Mouse (Mus musculus) liver, embryonic 15.5 days (tissue): Measurements from ENCODE around the gene Polr2e. TPM values are rescaled to one million over a fixed set of nuclear protein-coding genes. Genes with fewer than 3 reads are reported as not detected.
"Not testable (repeated sequence)": the region's sequence is repeated elsewhere in the genome, so short reads cannot be mapped to it uniquely, and the experiment has no call there.

ENCODE experiments used
- ATAC-seq: fragments of 200-750 bp; cut with Nextera tagmentation; 2 replicates; pipeline ENCODE4 v1.8.0; 2017; ENCODE audit warnings: moderate number of reproducible peaks, mild to moderate bottlenecking, moderate library complexity; ENCODE audit not compliant: insufficient read depth
- H3K27ac ChIP-seq: fragments of 300-500 bp; sonication (generic); replicated peaks from 2 replicates; pipeline ENCODE4 v1.5.1; 2015; ENCODE audit warnings: mild to moderate bottlenecking, inconsistent platforms
- H3K27me3 ChIP-seq: fragments of 300-500 bp; sonication (generic); 2 replicates; pipeline ENCODE4 v1.6.1; 2015; ENCODE audit warnings: mild to moderate bottlenecking, inconsistent platforms
- H3K36me3 ChIP-seq: fragments of 300-500 bp; sonication (generic); replicated peaks from 2 replicates; pipeline ENCODE4 v1.6.1; 2015; ENCODE audit warnings: moderate library complexity, mild to moderate bottlenecking, inconsistent platforms
- H3K4me1 ChIP-seq: fragments of 300-500 bp; sonication (generic); replicated peaks from 2 replicates; pipeline ENCODE4 v1.6.1; 2015; ENCODE audit warnings: inconsistent platforms
- H3K4me2 ChIP-seq: fragments of 300-500 bp; sonication (generic); 2 replicates; pipeline ENCODE4 v1.6.1; 2015; ENCODE audit warnings: moderate library complexity, mild to moderate bottlenecking, inconsistent platforms
- H3K4me3 ChIP-seq: fragments of 300-500 bp; sonication (generic); replicated peaks from 2 replicates; pipeline ENCODE4 v1.5.1; 2015; ENCODE audit warnings: mild to moderate bottlenecking, inconsistent platforms
- H3K9ac ChIP-seq: fragments of 300-500 bp; sonication (generic); 2 replicates; pipeline ENCODE4 v1.6.1; 2015; ENCODE audit warnings: moderate library complexity, mild to moderate bottlenecking, inconsistent platforms
- H3K9me3 ChIP-seq: fragments of 300-500 bp; sonication (generic); replicated peaks from 2 replicates; pipeline ENCODE4 v1.6.1; 2016; ENCODE audit warnings: inconsistent platforms
- WGBS: fragments of 180-500 bp; shearing (Covaris S2); methylation state at CpG from one replicate; pipeline ENCODE4 v1.1.7; 2015; ENCODE audit warnings: mixed read lengths; ENCODE audit not compliant: insufficient replicate concordance; 5-methylcytosine and 5-hydroxymethylcytosine counted together
- polyA plus RNA-seq: library from polyadenylated mRNA; unstranded; fragments of >200 nt; fragmentation: Nextera tagmentation; extraction: Ambion mirVana; gene quantifications from 2 replicates; pipeline ENCODE4 v1.2.1, GENCODE M21; 2015

Polr2e gene
- polyA plus RNA-seq, 1 experiment from 2014 or later = 81.3 TPM

DNA sequence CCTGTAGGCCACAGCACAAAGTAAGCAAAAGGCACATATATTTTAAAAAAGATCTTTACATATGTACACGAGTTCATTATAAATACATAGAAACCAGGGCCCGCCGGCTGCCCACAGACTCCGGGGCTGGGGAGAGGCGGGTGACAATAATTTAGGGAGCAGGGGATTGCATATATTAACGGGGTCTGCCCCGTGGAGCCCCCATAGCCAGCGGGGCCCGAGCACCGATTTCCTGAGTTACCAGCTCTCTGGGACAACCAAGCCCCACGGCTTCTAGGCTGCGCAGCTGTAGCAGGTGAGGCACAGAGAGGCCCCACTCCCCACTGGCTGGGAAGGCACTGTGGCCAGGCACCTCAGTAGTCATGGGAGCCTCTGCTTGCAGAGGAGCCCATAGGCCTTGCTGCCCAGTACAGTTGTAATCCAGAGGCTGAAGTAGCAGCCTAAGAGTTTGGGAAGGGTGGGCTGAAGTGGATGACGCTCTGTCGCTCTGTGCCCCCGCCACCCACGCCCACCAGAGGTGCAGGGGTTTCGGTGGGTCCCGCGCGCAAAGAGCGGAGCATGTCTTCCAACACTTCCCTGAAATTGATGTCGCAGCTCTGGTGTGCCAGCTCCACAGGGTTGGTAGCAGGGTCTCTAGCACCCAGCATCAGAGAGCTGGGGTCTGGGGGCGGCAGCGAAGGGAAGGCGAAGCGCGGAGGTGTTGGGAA is 17.5 kb upstream of the Polr2e start:
- H3K9ac ChIP-seq = no peak overlapping the region
- no peak overlapping the region for H3K27ac ChIP-seq
- peaks cover 74% of the 10 kb centered on the region for H3K36me3 ChIP-seq
- peaks cover 39% of the 10 kb centered on the region for H3K4me1 ChIP-seq
- H3K27me3 ChIP-seq = no peaks in the 10 kb centered on the region
- no peaks in the 10 kb centered on the region for H3K9me3 ChIP-seq
- no peak for ATAC-seq
- WGBS = 89% methylated on average over 27 of the region's 27 CpGs
- no peak overlapping the region for H3K4me3 ChIP-seq
- H3K4me2 ChIP-seq = no peak overlapping the region

GRCm38 (mm10) chr10:80056506-80056905 is 16.9 kb upstream of the Polr2e start:
- no peaks in the 10 kb centered on the region for H3K27me3 ChIP-seq
- H3K4me1 ChIP-seq = peaks cover 45% of the 10 kb centered on the region
- no peaks in the 10 kb centered on the region for H3K9me3 ChIP-seq
- H3K9ac ChIP-seq = no peak overlapping the region
- ATAC-seq = no peak
- H3K36me3 ChIP-seq = peaks cover 68% of the 10 kb centered on the region
- peak overlapping the region; percentile 21 for H3K4me2 ChIP-seq
- H3K27ac ChIP-seq = no peak overlapping the region
- WGBS = 78% methylated on average over 4 of the region's 4 CpGs
- no peak overlapping the region for H3K4me3 ChIP-seq

GRCm38 (mm10) chr10:80055891-80056290 is 16.3 kb upstream of the Polr2e start:
- peak overlapping the region; percentile 97 for H3K4me3 ChIP-seq
- H3K9ac ChIP-seq = peak overlapping the region; percentile 100
- no peaks in the 10 kb centered on the region for H3K27me3 ChIP-seq
- WGBS = 38% methylated on average over 10 of the region's 10 CpGs
- no peak for ATAC-seq
- H3K36me3 ChIP-seq = peaks cover 62% of the 10 kb centered on the region
- no peaks in the 10 kb centered on the region for H3K9me3 ChIP-seq
- H3K27ac ChIP-seq = peak overlapping the region; percentile 53
- H3K4me1 ChIP-seq = peaks cover 51% of the 10 kb centered on the region
- peak overlapping the region; percentile 83 for H3K4me2 ChIP-seq

DNA sequence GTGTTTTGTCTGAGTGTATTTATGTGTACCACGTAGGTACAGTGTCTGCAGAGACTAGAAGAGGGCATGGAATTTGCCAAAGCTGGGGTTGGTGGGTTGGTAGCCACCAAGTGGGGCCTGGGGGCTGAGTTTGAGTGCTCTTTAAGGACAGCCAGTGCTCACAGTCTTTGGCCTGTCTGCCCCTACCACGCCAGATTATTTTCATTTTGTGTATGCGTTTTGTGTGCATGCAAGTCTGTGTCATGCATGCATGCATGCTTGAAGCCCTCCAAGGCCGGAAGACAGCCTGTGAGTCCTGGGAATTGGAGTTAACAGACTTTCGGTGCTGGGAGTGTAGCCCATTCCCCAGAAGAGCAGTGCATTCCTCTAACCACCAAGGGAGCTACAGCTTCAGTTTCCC is 15.8 kb upstream of the Polr2e start:
- H3K9ac ChIP-seq = peak overlapping the region; percentile 100
- WGBS = 75% methylated on average over 5 of the region's 5 CpGs
- H3K27me3 ChIP-seq = no peaks in the 10 kb centered on the region
- H3K27ac ChIP-seq = peak overlapping the region; percentile 53
- H3K4me3 ChIP-seq = peak overlapping the region; percentile 97
- peaks cover 56% of the 10 kb centered on the region for H3K4me1 ChIP-seq
- peaks cover 56% of the 10 kb centered on the region for H3K36me3 ChIP-seq
- peak overlapping the region; percentile 83 for H3K4me2 ChIP-seq
- no peak for ATAC-seq
- no peaks in the 10 kb centered on the region for H3K9me3 ChIP-seq

- peak overlapping the region; percentile 83 for H3K4me2 ChIP-seq
- peaks cover 52% of the 10 kb centered on the region for H3K36me3 ChIP-seq
- H3K4me1 ChIP-seq = peaks cover 61% of the 10 kb centered on the region
- WGBS = 13% methylated on average over 3 of the region's 3 CpGs
- peak overlapping the region; percentile 100 for H3K9ac ChIP-seq
- peak overlapping the region; percentile 97 for H3K4me3 ChIP-seq
- H3K27ac ChIP-seq = peak overlapping the region; percentile 99; the same call in 1 of the 2 replicates
- not testable (repeated sequence) for H3K9me3 ChIP-seq, H3K27me3 ChIP-seq, ATAC-seq
Observed at GRCm38 (mm10) chr10:80054911-80055310, 15.3 kb upstream of the Polr2e start.

GRCm38 (mm10) chr10:80053831-80054815 is 14.5 kb upstream of the Polr2e start:
- Histone ChIP-seq H3K9me3 (no peaks in the 10 kb centered on the region), H3K27ac (peak overlapping the region; percentile 99), H3K4me1 (peaks cover 67% of the 10 kb centered on the region), H3K36me3 (peaks cover 44% of the 10 kb centered on the region), H3K4me2 (peak overlapping the region; percentile 83), H3K27me3 (no peaks in the 10 kb centered on the region), H3K9ac (peak overlapping the region; percentile 100), H3K4me3 (peak overlapping the region; percentile 97)
- WGBS = under 1% methylated on average over 73 of the region's 77 CpGs
- peak; percentile 53 for ATAC-seq

DNA sequence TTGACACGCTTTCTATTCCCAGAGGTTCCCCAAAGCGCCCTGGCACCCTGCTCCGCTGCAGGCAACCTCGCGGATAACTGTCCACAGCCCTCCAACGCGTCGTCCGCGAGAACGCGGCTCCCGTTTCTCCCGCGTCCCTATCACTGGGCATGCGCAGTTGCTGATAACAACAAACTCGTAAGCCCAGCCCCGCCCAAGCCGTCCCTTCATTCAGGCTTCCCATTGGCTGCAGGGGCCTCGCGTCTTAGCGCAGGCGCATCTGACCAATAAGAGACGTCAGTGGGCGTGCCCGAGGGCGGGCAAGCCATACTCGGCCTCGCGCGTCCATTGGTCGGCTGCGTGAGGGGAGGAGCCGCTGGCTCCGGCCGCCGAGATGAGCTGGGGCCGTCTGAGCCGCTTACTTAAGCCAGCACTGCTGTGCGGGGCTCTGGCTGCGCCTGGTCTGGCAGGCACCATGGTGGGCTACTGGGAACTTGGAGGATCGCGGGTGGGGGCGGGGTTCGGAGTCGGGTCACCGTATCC is 13.7 kb upstream of the Polr2e start:
- peak overlapping the region; percentile 100 for H3K9ac ChIP-seq
- peaks cover 36% of the 10 kb centered on the region for H3K36me3 ChIP-seq
- peak; percentile 92 for ATAC-seq
- peak overlapping the region; percentile 97 for H3K4me3 ChIP-seq
- H3K9me3 ChIP-seq = no peaks in the 10 kb centered on the region
- H3K4me2 ChIP-seq = peak overlapping the region; percentile 83
- under 1% methylated on average over 47 of the region's 47 CpGs for WGBS
- no peaks in the 10 kb centered on the region for H3K27me3 ChIP-seq
- H3K4me1 ChIP-seq = peaks cover 75% of the 10 kb centered on the region
- peak overlapping the region; percentile 99 for H3K27ac ChIP-seq

- H3K9ac ChIP-seq = peak overlapping the region; percentile 30; the same call in 1 of the 2 replicates
- no peak for ATAC-seq
- peak overlapping the region; percentile 90 for H3K27ac ChIP-seq
- H3K36me3 ChIP-seq = peaks cover 26% of the 10 kb centered on the region
- H3K9me3 ChIP-seq = no peaks in the 10 kb centered on the region
- no peak overlapping the region for H3K4me3 ChIP-seq
- H3K4me1 ChIP-seq = peaks cover 84% of the 10 kb centered on the region
- H3K4me2 ChIP-seq = peak overlapping the region; percentile 77
- H3K27me3 ChIP-seq = no peaks in the 10 kb centered on the region
- whole genome bisulfite sequencing = 78% methylated on average over 5 of the region's 5 CpGs
Observed at GRCm38 (mm10) chr10:80052374-80052764, 12.8 kb upstream of the Polr2e start.

DNA sequence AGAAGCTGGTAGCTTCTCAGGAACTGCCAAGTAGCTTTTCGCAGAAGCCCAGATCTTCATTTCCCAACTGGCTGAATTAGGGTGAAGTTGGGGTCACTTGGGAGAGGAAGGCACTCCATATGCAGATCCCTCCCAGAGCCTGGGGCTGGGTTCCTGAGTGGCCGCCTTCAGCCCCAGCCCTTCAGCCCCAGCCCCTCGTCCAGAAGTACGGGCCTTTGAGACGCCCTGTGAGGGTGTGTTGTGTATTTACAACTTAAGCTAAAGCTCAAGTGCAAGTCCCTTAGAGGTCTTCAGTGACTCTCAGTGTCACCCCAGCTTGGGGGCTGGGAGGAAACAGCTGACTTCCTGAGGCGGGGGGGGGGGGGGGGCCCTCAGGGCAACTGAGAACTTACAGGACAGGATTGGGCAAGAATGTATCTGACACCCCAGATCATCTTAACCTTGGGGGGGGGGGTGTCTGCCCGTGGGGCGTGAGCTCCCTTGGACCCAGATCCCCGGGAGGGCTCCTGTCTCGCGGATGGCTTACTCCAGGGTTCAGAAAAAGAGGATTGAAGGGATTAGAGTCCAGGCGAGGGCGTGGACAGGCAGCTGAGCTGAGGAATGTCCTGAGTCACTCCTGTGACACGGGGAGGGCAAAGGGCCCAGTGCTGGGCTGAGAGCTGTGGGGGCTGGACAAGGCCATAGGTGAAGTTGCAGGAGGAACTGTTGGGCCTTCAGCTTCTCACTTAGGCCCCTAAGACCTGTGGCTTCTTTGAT is 12.2 kb upstream of the Polr2e start:
- WGBS = 24% methylated on average over 14 of the region's 14 CpGs
- H3K36me3 ChIP-seq = peaks cover 21% of the 10 kb centered on the region
- H3K27me3 ChIP-seq = no peaks in the 10 kb centered on the region
- H3K4me2 ChIP-seq = peak overlapping the region; percentile 77
- ATAC-seq = no peak
- no peaks in the 10 kb centered on the region for H3K9me3 ChIP-seq
- no peak overlapping the region for H3K4me3 ChIP-seq
- H3K4me1 ChIP-seq = peaks cover 80% of the 10 kb centered on the region
- peak overlapping the region; percentile 30; the same call in 1 of the 2 replicates for H3K9ac ChIP-seq
- H3K27ac ChIP-seq = peak overlapping the region; percentile 90

DNA sequence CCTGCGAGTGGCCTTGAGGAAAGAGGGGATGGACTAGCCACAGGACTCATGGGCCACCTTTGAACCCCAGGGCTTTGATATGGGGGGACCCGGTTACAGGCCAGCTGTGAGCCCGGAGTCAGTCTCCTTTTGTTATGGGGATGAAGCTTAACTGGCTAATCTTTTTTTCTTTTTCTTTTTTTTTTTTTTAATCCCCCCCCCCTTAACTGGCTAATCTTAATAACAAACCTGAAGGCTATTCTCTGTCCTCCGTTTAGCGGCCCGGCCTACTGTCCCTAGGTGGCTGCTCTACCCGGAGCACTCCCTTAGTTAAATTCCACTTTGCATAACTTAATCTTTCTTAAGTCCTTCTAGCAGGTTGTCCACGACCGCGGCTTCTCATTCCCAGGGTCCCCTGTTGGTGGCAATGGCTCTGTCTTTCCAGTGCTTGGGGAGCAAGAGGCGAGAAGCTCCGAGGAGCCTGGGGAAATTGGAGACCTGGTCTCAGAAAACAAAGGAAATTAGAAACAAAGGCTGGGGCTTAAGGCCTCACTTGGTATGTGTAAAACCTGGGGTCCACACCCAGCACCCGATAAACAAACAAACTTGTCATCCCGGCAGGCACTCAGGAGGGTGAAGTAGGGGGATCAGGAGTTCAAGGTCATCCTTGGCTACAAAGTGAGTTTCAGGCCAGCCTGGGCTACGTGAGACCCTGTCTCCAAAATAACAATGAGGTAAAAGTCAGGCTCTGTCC is 11.5 kb upstream of the Polr2e start:
- no peak for ATAC-seq
- no peaks in the 10 kb centered on the region for H3K27me3 ChIP-seq
- peaks cover 75% of the 10 kb centered on the region for H3K4me1 ChIP-seq
- H3K4me3 ChIP-seq = no peak overlapping the region
- peak overlapping the region; percentile 77; the same call in 1 of the 2 replicates for H3K4me2 ChIP-seq
- H3K9ac ChIP-seq = no peak overlapping the region
- no peaks in the 10 kb centered on the region for H3K9me3 ChIP-seq
- peak overlapping the region; percentile 90 for H3K27ac ChIP-seq
- H3K36me3 ChIP-seq = peaks cover 13% of the 10 kb centered on the region
- WGBS = 48% methylated on average over 15 of the region's 15 CpGs
